Mouse (Mus musculus) gastrocnemius, postnatal 36 days (tissue): ENCODE measurements around the gene Mtx1. TPM values are rescaled to one million over a fixed set of nuclear protein-coding genes. Genes with fewer than 3 reads are reported as not detected.
A peak's percentile ranks its signal among the peaks of the same experiment; 100 is the strongest.

Experiments
- DNase-seq, 2 experiments: peaks; one replicate each; pipeline ENCODE4 v3.0.0; 2022
- intact Hi-C: fragments of 180-260 bp; cut with DNase I; formaldehyde crosslinking; loops from one replicate; pipeline ENCODE4 v1.15.1; 2025
- total RNA-seq, 2 experiments: library from RNA; stranded (reverse); gene quantifications; 2 replicates each; pipeline ENCODE4 v1.2.3; 2021

Gene Mtx1
- total RNA-seq, 2 experiments from 2014 or later: 40.2 to 41.0 TPM

DNA sequence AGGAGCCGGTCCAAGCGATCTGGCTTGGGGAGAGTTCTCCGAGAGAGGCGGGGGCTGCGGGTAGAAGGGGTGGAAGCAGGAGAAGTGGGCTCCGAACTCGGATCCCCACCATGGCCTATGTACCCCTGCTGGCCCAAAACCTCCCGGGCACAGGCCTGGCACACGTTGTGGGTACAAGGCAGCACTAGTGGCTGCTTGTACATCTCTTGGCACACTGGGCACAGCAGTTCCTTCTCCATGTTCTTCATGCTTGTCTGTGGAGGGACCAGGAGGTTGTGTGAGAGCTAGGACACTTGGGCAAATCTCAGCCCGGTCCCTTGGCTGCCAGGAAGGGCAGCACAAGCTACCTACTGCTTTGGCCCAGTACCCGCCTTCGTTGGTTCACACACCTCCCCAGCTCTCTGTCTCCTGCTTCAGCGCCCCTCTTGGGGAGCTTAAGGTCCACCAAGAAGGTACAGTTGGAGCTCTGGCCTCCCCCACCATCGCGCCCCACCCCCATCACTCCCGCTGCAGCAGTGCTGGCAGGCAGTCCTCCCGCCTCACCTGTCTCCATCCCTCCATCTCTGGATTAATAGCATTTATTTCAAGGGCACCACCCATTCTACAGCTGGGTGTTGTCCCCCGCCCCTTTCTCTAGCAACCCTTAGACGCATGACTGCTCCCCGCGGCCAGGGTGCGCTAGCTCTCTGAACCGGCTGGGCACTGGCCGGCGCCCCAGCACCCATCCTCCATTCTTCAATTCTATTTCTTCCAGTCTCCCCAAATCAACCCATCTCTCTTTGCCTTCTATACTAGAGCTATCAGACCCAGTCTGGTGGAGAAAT lies 17.5 kb upstream of the Mtx1 start:
- DNase-seq: no peak
- intact Hi-C loops: no loop called here

DNA sequence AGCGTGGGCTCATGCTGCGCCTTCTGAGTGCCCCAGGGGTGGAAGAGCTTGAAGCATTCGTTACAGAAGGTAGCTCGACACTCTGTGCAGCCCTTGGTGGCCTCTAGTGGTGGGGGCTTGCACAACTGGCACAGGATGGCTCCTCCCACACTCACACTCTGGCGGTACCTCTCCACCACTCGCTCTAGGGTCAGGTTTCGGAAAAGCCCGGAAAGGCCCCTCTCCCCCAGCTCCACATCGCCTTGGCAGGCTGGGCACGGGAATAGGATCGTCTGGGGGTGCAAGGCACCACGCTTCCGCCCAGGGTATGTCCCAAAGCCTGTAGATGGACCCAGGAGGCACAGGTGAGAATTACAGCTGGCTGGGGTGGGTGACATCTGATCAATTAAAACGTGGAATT lies 16.7 kb upstream of the Mtx1 start:
- no peak for DNase-seq
- intact Hi-C loops: no loop called here

DNA sequence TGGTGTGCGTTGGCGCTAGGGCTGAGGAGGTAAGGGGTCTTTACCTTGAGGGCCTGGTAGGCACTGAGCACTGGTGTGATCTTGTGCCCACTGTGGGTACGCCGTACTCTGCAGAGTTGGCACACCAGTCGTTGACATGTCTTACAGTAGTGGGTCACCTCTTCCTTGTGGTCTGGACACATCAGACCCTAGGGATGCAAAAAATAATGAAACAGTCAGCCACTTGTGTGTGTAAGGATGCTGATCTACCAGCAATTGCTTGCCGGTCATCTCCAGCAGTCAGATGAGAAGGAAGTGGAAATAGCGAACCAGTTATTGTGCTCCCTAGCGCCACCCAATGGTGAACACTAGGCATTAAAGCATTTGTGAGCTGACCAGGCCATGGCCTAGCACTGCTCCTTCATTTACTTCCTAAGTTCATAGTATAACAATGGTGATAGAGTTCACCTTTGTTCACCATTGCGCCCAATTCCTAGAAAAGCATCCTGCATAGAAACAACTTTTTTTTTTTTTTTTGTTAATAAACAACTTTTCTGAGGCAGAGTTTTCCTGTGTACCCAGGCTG lies 15.5 kb upstream of the Mtx1 start:
- intact Hi-C loops: no loop called here

DNA sequence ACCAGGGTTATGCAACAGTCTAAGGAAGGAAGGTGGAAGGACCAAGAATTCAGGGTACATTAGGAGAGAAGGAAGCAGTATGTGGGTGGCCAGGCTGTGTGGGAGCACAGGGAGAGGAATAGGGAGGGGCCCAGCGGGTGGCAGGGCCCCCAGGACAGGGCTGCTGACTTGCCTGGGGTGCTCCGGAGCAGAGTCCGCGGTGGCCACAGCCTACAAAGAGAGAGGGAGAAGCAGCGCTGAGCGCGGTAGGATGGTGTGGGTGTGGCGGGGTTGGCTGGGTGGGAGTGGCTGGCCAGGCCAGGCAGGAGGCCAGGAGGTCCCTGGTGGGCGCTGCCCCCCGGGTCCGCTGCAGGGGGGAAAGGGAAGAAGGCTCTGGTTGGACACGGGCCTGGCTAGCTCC lies 11.6 kb upstream of the Mtx1 start:
- intact Hi-C loops: no loop called here
- no peak for DNase-seq

More for the DNA sequence above, 15.5 kb upstream of the Mtx1 start:
- no peak for DNase-seq

DNA sequence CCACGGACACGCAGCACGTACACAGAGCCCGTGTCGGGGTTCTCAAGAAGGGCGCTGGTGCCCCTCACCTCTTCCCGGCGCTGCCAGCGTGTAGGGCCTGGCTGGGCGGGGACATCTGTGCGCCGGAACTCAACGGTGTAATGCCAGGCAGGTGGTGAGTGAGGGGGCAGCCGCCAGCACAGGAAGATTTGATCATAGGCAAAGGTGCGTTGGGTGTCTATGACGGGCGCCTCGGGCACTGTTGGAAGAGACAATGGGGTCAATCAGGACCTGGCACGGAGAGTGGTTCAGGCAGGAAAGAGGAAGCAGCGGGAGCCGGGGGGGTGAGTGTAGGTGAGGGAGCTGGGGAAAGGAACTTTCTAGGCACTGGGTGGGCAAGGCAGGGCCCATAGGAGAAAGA lies 10.8 kb upstream of the Mtx1 start:
- intact Hi-C loops: no loop called here
- no peak for DNase-seq

DNA sequence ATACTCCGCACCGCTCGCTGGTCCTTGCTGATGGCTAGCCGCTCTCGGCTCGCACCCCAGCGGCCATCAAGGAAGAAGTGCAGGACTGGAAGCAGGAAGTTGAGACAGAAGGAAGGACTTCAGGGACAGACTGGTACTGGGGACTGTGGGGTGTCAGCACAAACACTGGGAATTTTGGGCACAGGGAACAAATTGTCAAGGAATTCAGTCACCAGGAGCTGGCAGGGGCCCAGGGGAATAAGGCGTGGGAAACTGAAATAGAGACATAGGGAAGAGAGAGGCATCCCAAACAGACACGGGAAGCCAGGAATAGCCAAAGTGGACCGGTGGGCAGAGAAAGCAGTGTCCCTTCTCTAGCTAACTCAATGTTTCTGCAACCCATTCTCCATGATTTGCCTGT lies 9.6 kb upstream of the Mtx1 start:
- DNase-seq: no peak
- intact Hi-C loops: no loop called here

DNA sequence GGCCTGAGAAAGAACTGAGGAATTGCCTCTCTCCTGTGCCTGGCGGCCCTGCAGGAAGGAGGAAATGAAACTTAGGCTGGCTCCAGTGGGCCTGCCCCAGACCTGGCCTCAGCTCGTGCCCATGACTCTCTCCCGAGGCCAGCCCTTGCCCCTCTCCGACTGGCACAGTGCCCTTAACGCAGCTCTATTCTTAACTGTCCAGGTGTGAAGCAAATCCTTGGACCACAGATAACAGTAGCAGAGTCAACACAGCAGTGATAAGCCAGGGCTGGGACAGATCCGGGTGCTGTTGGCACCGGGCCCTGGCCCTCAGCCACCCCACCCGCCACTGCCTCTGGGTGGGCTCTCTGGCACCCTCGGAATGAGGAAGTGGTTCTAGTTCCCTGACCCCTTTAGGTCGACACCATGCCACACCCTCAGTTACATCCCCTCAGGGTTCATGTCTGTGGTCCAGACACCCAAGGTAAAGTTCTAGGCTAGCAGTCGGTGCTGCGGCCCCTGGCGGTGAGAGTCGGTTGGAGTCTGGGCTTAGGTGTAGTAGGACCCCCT lies 6.7 kb upstream of the Mtx1 start:
- intact Hi-C loops: no loop called here
- no peak for DNase-seq

DNA sequence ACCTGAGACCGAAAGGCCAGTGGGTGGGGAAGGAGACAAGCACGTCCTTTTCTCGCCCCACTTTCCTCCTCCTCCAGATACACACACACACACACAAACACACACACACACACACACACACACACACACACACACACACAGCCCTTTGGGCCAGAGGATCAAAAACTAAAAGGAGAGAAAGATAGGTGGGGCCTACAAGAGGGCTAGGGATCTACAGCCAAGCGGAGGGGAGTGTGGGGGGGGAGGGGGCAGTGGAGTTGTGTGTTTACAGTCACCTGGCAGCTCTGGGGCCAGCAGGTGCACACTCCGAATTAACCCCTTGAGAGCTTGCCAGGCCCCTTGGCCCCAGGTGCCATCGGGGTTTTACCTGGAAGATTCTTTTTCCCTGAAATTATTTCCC lies 5.7 kb upstream of the Mtx1 start:
- intact Hi-C loops: no loop called here
- no peak for DNase-seq

DNA sequence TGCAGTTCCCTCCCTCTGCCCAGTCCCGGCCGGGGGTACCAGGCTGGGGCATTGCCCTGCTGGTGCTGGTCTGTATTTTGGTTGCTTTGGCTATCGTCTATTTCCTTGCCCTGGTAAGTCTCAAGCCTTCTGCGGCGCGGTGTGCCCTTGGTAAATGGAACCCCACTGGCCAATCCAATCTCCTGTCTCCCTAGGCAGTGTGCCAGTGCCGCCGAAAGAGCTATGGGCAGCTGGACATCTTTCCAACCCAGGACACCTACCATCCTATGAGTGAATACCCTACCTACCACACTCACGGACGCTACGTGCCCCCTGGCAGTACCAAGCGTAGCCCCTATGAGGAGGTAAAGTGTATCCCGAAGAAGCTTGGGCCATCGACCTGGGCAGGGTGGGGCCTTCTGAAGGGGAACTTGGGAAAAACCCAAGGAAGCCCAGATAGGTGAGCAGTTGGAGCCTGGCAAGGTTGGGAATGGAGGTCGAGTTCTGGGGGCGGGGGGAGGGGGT lies 4.9 kb upstream of the Mtx1 start:
- intact Hi-C loops: no loop called here
- DNase-seq: no peak

DNA sequence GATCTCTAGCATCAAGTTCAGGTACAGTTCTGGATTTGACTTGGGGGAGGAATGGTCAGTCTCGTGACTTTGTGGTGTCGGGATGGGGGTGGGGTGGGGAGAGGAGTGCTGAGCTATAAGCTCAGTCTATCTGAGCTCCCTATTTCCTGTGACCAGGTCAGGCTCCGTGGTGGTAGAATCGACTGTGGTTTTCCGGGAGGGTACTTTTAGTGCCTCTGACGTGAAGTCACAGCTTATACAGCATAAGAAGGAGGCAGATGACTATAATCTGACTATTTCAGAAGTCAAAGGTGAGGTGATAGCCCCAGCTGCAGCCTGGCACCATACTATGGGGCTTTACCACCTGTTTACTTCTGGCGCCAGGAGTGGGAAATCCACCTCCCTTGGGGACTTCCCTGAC lies 4.5 kb upstream of the Mtx1 start:
- DNase-seq: no peak
- intact Hi-C loops: no loop called here

DNA sequence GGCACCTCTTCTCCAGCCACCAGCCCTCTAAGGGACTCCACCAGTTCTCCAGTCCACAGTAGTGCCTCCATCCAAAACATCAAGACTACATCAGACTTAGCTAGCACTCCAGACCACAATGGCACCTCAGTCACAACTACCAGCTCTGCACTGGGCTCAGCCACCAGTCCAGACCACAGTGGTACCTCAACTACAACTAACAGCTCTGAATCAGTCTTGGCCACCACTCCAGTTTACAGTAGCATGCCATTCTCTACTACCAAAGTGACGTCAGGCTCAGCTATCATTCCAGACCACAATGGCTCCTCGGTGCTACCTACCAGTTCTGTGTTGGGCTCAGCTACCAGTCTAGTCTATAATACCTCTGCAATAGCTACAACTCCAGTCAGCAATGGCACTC lies 3.7 kb upstream of the Mtx1 start:
- intact Hi-C loops: no loop called here
- DNase-seq: no peak

DNA sequence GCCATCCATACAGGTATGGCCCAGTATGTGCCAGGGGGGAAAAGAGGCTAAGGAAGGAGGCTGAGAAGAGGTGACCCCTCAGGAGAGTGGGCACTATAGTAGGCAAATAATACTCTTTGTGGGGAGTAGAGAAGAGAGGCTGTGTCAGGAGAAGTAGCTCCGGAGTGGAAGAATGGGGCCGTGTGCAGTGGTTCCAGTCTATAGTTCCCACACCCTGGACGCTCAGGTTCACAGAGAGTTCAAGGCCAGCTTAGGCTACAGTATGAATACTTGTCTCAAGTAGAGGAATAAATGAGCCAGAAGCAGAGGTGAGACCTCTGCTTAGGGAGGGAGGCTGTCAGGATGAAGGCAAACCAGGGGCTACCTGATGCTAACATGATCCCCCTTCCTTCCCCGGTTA lies 2.4 kb upstream of the Mtx1 start:
- intact Hi-C loops: no loop called here
- DNase-seq: no peak

DNA sequence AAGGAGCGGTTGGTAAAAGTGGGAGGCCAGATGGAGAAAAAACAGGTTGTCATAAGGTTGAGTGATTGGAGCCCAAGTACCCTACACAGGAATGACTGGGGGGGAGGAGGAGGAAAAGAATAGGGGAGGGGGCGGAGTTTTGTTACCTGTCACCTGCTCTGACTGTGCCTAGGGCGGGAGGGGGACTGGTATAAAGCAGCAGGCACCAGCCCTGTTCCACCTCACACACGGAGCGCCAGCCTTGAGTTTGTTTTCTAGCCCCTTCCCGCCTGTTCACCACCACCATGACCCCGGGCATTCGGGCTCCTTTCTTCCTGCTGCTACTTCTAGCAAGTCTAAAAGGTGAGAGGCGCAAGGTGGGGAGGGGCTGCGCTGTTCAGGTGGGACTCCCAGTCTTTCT lies 1.9 kb upstream of the Mtx1 start, which contains the start of gene Muc1:
Muc1 (plus strand) TSS at position 222 of the 400 bp plus-strand sequence.
- no peak for DNase-seq
- intact Hi-C loops: no loop called here

DNA sequence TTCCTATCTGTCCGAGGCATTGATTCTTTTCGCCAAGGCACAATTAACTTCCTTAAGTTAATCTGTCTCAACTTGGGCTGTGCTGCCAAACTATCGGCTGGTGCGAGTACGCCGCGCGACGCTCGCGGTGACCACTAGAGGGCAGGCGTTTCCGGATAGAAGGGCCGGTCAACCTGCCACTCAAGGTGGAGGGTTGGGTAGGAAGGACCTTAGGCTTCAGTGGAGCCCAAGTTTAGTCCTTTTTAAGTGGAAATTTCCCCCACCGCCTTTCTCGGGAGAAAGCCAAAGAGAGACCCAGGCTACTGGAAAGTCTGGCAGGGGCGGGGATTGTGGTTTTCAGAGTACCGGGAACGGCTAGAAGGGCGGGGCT lies 1.3 kb upstream of the Mtx1 start:
- intact Hi-C loops: no loop called here
- DNase-seq: peak; percentile 82

DNA sequence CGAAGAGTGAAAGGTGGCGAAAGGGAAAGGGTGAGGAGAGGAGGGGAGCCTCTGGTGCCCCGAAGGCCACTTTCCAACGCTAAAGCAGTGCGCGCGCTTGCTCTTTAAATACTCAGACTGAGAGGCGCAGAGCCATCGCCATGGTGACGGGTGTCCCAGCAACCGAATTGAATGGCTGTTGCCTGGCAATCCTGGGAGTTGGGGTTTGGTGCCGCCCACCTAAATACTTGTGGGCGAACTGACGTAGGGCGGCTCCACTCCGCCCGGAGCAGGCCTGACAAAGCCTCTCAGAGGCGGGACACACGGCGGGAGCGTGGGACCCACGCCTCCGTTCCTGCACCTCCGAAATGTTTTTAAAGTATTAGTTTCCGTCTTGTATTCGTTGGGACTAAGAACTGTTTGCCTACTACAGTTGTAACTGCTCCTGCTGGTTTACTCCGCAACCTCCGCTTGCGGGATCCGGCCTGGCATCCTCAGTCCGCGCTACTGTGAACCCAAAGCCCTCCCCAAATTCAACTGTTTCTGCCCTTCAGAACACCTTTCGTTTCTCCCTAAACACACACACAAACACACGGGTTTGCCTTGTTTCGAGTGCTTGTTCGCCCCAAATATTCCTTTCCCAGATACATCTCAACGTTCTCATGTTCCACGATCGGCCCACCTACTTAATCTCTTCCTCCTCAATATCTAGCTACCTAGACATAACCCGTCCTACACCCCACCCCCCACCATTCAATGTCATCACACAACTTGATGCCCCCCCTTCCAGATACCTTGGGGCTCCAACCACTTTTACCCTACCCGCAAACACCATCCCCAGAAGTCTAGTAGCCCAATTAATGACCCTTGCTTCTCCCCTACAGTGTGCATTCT lies 655 bp upstream of the Mtx1 start:
- intact Hi-C loops: no loop called here
- peak; percentile 48 to 51 for DNase-seq

DNA sequence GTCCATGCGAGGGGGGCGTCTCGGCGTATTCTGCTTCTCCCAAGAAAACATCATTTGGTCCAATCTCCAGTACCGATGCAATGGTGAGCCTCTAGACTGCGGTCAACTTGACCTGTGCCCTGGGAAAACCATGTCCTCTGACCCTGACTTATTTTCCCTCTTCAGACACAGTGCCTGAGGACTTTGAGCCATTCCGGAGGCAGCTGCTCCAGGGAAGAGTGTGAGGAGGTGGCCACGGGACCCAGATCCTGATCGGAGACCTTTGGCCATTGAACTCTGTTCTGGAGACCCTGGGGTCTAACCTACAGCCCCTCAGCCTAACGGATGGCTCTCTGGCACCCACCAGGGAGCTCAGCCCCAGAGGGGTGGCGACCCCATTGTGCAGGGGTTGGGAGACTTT lies 527 bp downstream of the Mtx1 start:
- intact Hi-C loops: no loop called here
- DNase-seq: no peak

DNA sequence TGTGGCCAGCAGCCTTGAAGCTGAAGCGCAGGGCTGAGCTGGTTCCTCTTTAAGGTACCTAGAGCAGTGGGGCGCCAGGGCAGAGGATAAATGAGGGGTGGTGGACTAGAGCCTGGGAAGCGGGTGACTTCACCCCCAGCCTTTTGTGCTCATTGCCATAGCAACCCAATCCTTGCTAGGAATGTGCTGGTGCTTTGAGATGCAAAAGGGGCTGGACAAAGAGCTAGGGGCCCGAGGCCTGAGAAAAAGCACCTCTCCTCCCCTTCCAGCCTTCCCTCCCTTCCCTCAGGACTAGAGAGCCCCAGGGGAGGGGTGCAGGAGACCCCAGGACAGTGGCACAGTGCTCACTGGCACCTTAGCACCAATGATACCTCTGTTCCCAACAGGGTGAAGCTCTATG lies 970 bp downstream of the Mtx1 start:
- DNase-seq: no peak
- intact Hi-C loops: no loop called here

DNA sequence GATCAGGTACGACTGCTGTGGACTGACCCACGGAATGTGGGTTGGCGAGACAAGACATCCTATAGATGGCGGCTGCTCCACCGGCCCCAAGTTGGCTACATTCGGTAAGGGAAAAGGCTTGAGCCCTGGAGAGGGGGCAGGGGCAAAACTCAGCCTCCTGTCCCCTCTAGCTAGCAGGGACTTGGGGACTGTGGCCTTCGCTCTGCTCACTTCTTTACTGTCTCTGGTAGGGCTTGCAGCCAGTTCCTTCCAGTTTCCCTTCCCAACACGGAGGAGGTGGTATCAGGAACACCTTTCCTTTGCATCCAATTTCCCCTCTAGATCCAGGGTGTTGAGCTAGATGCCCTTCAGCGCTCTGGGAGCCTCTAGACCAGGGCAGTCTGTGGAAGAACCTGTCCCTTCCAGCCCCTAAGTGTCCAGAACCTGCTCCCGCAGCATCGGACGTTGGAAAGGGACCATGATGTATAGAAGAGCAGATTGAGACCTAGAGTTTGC lies 1.5 kb downstream of the Mtx1 start:
- no peak for DNase-seq
- intact Hi-C loops: no loop called here

DNA sequence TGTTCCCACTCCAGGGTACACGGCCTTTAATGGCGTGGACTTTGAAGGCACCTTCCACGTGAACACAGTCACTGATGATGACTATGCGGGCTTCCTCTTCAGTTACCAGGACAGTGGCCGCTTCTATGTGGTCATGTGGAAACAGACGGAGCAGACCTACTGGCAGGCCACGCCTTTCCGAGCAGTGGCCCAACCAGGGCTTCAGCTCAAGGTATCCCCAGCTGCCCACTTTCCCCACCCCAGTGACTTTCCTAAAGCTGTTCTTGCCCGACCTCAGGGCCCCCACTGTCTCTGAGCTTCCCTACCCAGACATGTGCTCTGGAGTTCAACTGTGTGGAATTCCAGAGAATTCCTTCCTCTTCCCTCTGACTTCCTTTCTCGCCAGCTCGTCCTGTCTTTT lies 2.1 kb downstream of the Mtx1 start:
- intact Hi-C loops: no loop called here
- DNase-seq: no peak

DNA sequence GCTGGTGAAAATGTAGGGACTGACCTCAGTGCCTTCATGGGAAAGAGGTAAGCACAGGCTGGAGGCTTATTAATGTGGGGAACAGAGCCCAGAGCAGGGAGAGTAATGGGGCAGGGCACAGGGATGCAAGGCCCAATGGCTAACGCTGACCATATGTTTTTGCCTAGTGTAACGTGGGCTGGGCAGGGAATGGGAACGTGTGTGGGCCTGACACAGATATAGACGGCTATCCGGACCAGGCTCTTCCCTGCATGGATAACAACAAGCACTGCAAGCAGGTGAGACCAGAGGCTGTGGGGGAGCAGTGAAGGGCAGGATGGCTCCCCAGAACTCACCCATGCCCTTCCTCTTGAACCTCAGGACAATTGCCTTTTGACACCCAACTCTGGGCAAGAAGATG lies 5.7 kb downstream of the Mtx1 start:
- intact Hi-C loops: no loop called here
- no peak for DNase-seq

DNA sequence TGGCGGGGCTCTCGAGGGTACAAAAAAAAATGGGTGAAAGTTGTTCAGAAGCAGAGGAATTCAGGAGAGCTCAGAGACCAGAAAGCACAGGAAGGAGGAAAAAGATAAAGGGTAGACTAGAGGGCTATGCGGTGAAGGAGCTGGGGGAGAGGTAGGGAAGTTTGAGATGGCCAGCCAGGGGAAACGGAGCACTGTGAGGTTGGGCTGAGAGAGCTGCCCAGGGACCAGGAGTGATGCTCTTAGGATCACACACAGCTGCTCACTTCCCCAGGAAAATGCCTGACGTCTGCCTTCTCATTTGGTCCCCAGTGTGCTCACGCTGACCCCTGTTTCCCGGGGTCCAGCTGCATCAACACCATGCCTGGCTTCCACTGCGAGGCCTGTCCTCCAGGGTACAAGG lies 7.3 kb downstream of the Mtx1 start:
- DNase-seq: no peak
- intact Hi-C loops: no loop called here
